Mouse (Mus musculus): ENCODE measurements around the gene Rfc4. TPM values are rescaled to one million over a fixed set of nuclear protein-coding genes. Genes with fewer than 3 reads are reported as not detected.

The Rfc4 gene
- polyA plus RNA-seq (2012; rRNA removed) = 12.7 and 24.7 TPM in 2 replicates

GRCm38 (mm10) chr16:23127673-23128375, at the start of gene Rfc4:
Gene Rfc4, minus strand, starts transcription at chr16:23127737.

GRCm38 (mm10) chr16:23146280-23146679, 18.7 kb upstream of the Rfc4 start, which contains the start of gene Adipoq:
Gene Adipoq, plus strand, starts transcription at chr16:23146536.

DNA sequence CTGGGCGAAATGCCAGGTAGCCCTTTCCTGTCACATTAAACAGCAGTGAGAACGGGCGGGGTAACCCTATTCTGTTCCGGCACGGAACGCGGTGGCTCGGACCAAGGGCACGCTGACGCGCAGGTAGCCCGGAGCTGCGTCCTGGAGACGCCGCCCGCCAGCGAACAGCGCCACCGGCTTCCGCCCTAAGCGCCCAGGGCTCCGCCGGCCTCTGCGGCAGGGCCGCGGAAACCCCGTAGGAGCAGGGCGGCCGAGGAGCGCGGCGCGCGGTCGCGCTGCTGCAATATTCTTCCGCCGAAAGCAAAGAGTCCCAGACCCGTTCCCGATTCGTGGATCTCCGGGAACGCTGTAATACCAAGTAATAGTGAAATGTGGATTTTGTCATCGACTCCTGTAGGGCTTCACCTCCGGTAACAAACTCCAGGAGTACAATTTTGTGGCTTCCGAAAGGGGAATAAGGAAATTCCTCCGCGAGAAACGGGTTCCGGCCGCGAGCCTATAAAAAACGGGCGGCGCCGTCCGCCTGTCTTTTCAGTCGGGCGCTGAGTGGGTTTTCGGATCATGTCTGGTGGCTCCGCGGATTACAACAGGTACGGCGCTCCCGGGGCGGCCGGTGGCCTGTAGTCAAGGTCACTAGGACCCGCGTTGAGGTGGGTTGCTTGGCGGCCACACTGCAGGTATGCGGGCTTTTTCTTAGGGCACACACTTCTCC, 20.1 kb downstream of the Rfc4 start, which contains the start of gene Eif4a2:
Gene Eif4a2 (plus strand): TSS at position 214 of the 712 bp plus-strand sequence.

Other genes with a start within 250 kb of the Rfc4 start
- 938 and 1,098 TPM in 2 replicates for gene Ahsg, start 236.5 kb downstream of the Rfc4 start, polyA plus RNA-seq (2012; rRNA removed)
- gene Fetub, start 209.4 kb downstream of the Rfc4 start, polyA plus RNA-seq (2012; rRNA removed) = 1.2 and 1.5 TPM in 2 replicates
- gene Hrg, start 176.7 kb downstream of the Rfc4 start, polyA plus RNA-seq (2012; rRNA removed) = 0.24 and 0.31 TPM in 2 replicates
- gene Kng2, start 98.3 kb downstream of the Rfc4 start, polyA plus RNA-seq (2012; rRNA removed) = 13.2 and 14.6 TPM in 2 replicates
- gene Kng1, start 69.9 kb downstream of the Rfc4 start, polyA plus RNA-seq (2012; rRNA removed) = 215 and 238 TPM in 2 replicates
- gene Eif4a2, start 20.3 kb downstream of the Rfc4 start, polyA plus RNA-seq (2012; rRNA removed) = 187 and 193 TPM in 2 replicates
- gene Adipoq, start 18.8 kb upstream of the Rfc4 start, polyA plus RNA-seq (2012; rRNA removed) = 0.09 TPM in 1 of 2 replicates, not detected in the other
- gene St6gal1, start 97.0 kb upstream of the Rfc4 start, polyA plus RNA-seq (2012; rRNA removed) = 10.6 and 11.8 TPM in 2 replicates